Mouse (Mus musculus) T-helper 1 cell (primary cell): ENCODE data around the gene Camk1d.

Source experiments
- in situ Hi-C: fragments of 300-600 bp; cut with MboI, MseI; formaldehyde crosslinking; loops from one replicate; pipeline ENCODE4 v1.15.1; 2025; ENCODE audit warnings: high pct_unique_total_duplicates

The Camk1d gene

GRCm38 (mm10) chr2:5478256-5478655 is 236.1 kb downstream of the Camk1d start:
- in situ Hi-C loops: no loop called here

GRCm38 (mm10) chr2:5477525-5477924 is 236.8 kb downstream of the Camk1d start:
- in situ Hi-C loops: no loop called here

DNA sequence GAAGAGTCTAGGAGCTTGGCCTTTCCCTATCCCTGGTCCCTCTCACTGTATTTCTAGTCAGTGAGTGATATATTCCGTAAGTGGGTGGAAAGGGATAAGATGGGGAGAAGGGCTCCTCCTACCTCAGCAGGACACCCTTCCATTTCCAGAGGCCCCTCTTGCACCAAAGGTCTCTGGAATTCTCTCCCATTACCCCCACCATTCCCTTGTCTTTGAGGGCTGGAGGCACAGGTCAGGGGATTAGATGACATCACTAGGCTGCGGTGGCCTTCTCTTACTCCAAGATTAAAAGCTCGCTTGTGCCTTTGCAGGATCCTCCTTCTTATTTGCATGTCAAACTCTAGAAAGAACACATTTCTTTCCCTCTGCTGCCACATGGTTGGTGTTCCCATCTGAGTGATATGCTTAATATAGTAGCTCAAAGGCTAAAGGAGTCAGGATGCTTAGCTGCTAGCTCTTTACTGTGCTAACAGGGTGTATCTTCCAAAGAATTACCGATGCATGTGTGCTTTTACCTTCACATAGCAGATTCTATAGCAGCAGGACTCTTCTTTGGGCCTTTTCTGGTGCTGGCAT is 244.9 kb downstream of the Camk1d start:
- in situ Hi-C loops: no loop called here

DNA sequence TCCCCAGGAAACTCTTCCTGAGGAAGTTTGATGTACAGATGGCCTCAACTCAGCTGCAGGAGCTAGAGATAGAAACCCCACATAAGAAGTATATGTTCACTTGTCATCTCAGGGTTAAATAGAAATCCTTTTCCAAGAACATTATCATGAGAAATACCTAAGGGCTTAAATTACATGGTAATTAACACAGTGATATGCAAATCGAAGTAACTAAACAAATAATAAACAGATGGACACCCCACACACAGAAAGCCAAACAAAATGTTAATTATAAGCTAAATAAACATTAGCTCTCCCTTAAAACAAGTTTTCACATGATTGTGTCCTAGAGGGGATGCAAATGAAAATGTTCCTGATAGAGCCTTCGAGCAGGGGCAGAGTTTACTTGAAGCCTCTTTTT is 246.8 kb downstream of the Camk1d start:
- in situ Hi-C loops: no loop called here

DNA sequence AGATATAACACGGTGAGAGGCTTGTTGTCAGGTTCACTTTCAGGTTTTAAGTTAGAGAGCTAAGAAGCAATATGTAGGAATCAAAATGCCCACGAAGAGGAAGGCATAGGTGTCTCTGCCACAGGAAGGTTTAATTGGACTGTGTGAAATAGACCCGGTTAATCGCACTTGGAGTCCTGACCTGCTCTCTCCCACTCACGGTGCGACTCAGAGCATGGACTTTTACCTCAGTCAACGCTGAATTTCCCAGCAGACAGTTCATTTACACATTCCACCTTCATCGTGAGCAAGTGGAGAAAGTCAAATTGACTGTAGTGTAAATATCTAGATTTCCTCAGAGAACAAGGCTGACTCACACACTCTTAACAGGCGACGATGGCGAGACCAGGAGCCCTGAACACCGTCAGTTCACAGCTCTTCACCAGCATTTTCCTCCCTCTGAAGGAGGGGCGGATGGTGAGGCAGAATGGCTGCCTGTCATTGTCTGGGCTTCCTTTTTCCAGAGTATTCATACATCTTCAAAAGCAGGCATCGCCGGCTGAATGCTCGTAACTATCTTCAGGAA is 255.6 kb downstream of the Camk1d start:
- in situ Hi-C loops: loop anchor here (10.0 kb wide), 1 partner anchor 336 kb away; no protein-coding TSS in a partner anchor

- in situ Hi-C loops: loop anchor here (10.0 kb wide), 1 partner anchor 337 kb away; no protein-coding TSS in a partner anchor
Observed at GRCm38 (mm10) chr2:5458075-5458494, 256.2 kb downstream of the Camk1d start.

DNA sequence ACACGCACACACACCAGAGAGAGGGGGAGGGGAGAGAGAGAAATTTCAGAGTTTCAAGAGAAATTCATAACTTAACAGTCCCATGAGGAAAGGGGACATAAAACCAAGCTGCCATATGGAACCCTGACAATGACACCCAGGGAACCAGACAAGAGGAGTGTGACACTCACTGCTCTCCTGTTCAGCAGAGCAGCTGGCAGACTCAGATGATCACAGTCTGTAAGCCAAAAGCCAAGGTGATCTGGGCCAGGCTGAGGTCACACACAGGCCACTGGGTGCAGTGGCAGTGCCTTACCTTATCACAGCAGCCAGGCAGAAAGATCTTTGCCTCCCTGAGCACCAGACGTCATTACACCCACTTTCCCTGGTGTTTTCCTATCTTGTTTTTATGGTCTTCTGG is 258.2 kb downstream of the Camk1d start:
- in situ Hi-C loops: loop anchor here (10.0 kb wide), 1 partner anchor 339 kb away; no protein-coding TSS in a partner anchor

- in situ Hi-C loops: loop anchor here (10.0 kb wide), 1 partner anchor 340 kb away; no protein-coding TSS in a partner anchor
Observed at GRCm38 (mm10) chr2:5454830-5455229, 259.5 kb downstream of the Camk1d start.

DNA sequence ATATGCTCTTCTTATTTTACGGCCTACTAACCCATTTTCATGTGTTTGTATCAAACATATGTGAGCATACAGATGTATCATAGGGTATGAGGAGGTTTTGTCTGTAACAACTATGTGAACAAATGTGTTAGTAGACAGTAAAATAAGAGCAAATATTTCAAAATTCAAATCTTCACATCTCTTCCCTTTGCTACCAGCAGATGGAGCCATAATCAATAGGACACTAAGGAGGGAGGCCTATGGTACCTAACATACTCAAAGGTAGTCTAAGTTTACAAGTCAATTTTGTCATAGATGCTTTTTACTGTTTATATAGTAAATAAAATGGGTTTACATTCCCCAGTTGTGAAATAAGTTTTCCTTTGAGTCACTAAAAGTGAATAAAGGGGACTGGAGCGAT is 262.7 kb downstream of the Camk1d start:
- in situ Hi-C loops: loop anchor here (10.0 kb wide), 1 partner anchor 343 kb away; no protein-coding TSS in a partner anchor

DNA sequence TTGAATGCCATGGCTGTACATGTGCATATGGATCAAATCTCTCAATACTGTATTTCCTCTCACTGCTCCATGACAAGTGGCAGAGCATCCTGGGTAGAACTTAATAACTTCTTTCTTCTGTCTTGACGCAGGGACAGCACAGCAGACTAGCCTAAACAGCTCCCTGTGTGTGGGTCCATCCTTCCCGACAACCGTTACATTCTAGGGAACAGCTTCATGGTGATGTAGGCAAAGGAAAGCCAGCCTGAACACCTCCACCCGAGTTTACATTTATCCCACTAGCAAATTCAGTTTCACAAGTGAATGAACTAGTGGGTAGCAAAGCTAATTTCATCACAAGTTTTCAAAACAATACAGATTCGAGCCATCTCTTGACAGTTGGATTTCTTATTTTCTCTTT is 269.0 kb downstream of the Camk1d start:
- in situ Hi-C loops: no loop called here

DNA sequence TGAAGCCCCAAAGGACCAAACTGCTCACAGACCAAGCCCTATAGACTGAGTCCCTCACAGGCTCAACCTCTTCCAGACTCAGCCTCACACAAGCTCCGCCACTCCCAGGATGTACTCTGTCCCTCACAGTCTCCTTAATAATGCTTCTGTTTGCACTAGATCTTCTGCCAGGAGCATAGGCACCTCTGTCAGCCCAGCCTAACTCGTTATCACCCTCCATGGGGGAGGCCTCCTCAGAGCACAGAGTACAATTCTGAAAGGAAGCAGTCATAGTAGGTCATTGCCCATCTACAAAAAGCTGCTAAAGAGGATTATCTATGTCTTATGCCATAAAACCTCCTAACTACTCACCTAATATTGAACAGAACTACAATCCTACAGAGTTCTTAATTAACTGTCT is 276.6 kb downstream of the Camk1d start:
- in situ Hi-C loops: no loop called here

DNA sequence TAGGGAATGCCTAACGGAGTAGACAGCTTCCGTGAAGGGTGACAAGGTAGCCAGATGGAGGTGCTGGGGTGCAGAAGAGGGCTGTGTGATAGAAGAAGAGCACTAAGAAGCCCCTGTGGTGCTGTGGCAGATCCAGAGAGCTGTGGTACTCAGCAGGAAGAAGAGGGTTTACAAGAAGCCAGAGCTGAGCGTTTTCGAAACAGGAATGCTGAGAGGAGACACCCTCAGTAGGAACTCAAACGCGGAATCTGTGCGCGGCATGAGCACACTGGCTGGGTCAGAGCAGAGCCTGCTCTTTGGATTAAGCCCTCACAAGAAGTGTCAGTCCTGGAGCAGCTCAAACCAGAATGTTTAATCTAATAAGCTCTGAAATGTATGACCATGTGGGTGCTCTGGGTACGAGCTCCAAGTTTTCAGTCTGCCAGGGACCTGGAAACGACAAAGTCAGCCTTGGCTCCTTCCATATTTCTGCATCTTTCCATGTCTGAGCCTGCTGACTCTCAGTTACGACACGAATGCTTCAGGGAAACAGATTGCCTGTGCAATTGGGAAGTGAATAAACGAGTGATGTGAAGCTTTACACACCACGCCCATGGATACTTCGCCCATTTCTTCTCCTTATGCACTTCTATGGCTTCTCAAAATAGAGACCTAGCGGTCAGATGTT is 278.6 kb downstream of the Camk1d start:
- in situ Hi-C loops: no loop called here

DNA sequence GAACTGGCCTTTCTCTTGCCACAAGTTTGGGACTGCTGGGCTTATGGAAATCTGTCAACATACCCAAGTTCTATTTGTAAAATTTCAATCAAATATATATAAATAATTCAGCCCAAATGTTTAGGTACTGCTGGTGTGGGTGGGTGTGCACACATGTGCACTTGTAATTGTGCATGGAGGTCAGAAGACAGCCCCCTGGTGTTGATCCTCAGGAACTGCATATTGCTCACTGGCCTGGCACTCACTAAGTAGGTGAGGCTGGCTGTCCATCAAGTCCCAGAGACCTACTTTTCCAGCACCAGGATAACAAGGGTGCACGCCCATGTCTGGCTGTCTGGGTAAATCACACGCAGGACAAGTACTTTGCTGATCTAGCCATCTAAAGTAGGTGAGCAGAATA is 283.0 kb downstream of the Camk1d start:
- in situ Hi-C loops: no loop called here

GRCm38 (mm10) chr2:5429921-5430320 is 284.4 kb downstream of the Camk1d start:
- in situ Hi-C loops: no loop called here

DNA sequence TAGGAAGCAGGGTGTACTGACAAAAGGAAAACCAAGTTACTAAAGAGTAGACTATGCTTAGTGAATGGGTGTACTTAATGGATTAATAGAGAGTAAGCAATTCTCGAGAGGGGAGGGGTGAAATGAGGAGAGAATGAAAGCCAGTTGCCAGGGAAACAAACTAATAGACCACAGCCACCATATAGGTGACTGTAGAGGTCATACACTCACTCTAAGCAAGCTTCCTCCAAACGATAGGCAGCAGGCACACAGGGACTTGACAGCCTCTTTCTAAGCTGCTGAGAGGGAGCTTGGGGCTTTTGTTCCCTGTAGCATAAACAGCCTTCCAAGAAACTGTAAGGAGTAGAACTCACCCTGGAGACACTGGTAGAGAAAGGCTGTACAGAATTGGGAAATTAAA is 288.2 kb downstream of the Camk1d start:
- in situ Hi-C loops: no loop called here

GRCm38 (mm10) chr2:5425612-5426011 is 288.7 kb downstream of the Camk1d start:
- in situ Hi-C loops: no loop called here

DNA sequence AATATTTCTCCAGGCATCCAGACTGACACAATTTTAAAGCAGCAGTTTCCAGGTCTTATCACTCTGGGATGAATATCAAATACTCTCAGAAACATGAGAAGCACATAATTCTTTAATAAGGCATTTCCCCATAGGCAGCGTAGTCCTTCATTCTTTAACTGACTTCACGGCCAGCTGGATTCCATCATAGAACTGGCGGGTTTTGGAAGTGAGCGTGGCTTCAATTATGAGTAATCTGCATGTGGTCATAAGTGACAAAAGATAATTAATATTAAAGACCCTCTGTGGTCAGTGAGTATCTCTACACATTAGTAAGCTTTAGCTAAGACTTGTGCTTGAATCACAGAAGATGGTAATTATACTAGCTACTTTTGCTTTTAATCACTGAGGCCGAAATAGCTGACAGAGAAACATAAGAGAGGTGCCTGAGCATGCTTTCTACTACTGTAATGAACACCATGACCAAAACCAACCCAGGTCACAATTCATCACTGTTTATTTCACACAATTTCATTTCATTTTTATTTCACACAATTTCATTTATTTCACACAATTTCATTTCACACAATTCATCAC is 293.6 kb downstream of the Camk1d start:
- in situ Hi-C loops: no loop called here

DNA sequence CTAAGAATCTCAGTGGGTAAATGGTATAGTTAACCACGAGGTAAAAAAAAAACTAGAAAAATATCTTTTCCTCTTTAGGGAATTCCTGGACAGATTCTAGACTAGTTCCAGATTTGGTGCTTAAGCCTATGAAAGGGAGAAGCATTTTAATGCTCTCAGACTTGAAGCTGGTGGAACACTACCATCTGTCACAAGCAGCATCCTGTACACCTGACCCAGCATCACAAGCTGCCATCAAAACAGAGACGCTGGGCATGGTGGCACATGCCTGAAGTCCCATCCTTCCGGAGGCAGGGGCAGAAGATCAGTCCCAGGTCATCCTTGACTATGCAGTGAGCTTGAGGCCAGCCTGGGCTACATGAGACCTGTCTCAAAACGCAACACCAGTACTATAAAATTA is 295.5 kb downstream of the Camk1d start:
- in situ Hi-C loops: no loop called here

DNA sequence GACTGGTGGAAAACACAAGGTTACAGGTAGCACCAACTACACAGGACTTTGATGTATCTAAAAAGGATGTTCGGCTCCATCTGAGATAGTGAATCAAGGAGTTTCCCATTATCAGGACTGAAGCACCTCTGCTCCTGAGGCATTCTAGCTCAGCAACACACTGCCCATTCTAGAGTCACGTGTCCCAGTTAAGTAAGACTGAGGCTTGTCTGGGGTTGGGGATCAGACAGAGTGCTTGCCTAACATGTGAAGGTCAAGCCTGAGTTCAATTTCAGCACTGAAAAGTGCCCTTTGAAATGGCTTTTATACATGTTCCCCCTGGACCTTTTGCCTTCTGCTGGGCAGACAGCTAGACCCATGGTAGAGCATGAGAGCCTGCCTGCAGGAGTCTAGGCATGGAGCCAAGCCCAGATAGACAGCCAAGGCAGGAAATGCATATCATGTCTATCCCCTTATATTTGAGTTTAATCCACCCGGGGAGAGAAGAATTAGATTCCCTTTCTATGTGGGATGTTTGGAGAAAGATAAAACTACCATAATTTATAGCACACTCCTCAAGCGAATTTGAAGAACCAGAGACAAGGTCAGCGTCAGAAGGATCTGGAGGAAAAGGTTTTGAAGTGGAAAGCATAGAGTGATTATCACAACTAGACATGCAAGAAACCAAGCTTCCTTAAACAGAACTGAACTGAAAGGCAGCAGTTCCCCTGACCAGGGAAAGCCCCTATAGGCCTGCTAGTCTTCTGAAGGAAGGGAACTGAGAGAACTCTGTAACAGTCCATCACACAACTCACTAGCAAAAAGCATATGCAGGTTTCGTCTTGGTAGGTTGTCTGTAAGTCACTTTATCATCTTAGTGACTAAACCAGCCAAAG is 296.9 kb downstream of the Camk1d start:
- in situ Hi-C loops: no loop called here

DNA sequence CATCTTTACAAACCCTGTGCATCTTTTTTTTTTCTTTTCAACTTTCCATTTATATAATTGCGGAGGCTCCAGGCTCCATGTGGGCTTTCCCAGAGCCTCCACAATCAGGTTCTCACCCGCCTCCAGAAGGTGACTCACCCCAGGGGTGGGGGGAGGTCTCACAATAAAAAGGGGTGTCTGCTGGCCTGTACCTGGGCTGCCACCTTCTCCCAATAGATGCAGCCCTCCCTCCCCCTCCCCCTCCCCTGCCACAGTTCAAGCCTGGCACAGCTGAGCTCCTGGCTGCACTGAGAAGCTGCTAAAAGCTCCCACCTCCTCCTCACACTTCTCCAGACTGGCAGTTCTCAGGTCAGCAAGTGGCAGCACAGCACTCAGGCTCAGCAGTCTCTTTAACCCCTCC is 302.5 kb downstream of the Camk1d start:
- in situ Hi-C loops: no loop called here

- in situ Hi-C loops: no loop called here
Observed at GRCm38 (mm10) chr2:5403850-5404249, 310.5 kb downstream of the Camk1d start.

- in situ Hi-C loops: no loop called here
Observed at GRCm38 (mm10) chr2:5402036-5402435, 312.3 kb downstream of the Camk1d start.
